Mouse (Mus musculus) monocyte, adult 2 months (primary cell): ENCODE measurements around the gene Ascc2.

Experiments used
- DNase-seq, 2 experiments: peaks; one replicate each; pipeline ENCODE4 v3.0.0; 2022; ENCODE audit warnings: low spot score in 2 of 2, low read depth in 1 of 2

Ascc2 gene

GRCm38 (mm10) chr11:4719961-4720360, 82.4 kb downstream of the Ascc2 start:
- no peak for DNase-seq

DNA sequence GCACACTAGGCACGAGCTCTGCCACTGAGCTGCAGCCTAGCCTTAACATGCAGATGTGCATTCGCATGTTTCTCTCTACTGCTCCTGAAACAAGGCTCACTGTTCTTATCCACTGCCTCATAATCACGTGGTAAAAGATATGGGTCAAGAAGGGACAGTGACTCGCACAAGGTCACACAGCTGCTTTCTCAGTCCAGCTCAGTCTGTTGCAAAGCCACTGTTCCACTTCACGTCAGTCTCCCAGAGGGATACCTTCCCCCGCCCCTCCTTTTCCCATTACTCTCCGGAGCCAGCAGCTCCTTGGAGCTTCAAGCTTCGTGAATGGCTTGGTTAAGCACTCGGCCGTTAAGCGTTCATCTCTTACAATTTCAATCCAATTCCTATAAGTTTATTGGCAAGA, 82.8 kb downstream of the Ascc2 start:
- DNase-seq, result no peak

- DNase-seq, result no peak
These were observed 83.5 kb downstream of the Ascc2 start for GRCm38 (mm10) chr11:4720900-4721580.

- no peak for DNase-seq
These were observed 84.2 kb downstream of the Ascc2 start for GRCm38 (mm10) chr11:4721728-4722127.

DNA sequence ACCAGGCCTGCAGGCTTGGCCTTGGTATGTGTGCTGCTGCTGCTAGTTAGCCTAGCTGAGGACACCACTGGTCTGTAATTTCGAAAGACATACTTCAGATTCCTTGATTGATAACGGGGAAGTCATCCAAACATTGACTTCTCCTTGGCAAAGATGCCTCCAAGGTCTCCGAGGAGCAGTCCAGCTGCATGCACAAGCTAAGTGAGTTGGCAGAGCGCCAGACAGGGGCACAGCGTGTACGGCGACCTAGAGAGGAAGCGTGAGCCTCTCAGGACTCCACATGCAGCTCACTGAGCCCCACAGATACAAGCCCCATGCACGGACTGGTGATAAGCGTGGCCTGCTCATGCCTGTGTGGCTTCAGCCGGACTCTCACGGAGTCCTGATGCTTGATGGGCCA, 92.1 kb downstream of the Ascc2 start:
- no peak for DNase-seq

DNA sequence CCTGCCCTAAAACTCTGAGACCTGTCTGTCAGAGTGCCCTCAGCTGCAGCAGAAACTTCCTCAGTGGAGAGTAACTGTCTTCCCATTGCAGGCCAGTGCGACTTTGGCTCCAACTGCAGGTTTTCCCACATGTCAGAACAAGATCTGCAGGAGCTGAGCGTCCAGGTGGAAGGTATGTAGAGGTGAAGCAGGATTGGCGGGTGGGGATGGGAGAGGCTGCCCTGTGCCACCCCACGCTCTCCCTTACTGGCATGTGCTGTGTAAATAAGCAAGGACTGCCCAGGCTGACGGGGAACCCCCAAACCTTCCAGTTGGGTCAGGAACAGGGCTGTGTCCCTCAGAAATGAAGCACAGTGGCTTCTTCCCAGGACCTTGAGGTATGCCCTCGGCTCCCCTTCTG, 92.5 kb downstream of the Ascc2 start:
- no peak for DNase-seq

DNA sequence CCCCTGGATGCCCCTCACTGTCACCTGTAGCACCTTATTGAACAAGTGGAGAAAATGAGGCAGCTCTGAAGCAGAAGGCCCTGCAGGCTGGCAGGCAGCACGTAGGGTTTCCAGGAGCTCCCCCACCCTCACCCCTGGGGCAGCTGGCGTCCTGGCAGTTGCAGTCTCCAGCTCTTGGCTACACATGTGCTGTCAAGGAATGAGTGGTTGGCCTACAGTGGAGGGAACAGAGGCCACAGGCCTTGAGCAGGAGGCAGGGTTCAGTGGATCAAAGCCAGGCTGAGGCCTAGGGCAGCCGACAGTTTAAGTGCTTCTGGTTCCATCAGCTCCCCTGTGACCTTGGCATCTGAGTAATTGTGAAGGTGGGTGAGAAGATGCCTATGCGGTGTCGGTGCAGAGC, 93.4 kb downstream of the Ascc2 start:
- no peak for DNase-seq

- DNase-seq, result no peak
These were observed 94.2 kb downstream of the Ascc2 start for GRCm38 (mm10) chr11:4731781-4732180.

- DNase-seq, result no peak
These were observed 96.6 kb downstream of the Ascc2 start for GRCm38 (mm10) chr11:4734179-4734578.
